Mouse (Mus musculus): ENCODE measurements around the gene Creld2.
A peak's percentile ranks its signal among the peaks of the same experiment; 100 is the strongest.

The Creld2 gene

GRCm38 (mm10) chr15:88854969-88855830 is 35.8 kb downstream of the Creld2 start:
- no peak for DNase-seq

GRCm38 (mm10) chr15:88855896-88856417 is 36.5 kb downstream of the Creld2 start:
- no peak for DNase-seq

GRCm38 (mm10) chr15:88856613-88857012 is 37.2 kb downstream of the Creld2 start:
- DNase-seq, result no peak

- no peak for DNase-seq
Measured at GRCm38 (mm10) chr15:88857361-88857760, 37.9 kb downstream of the Creld2 start.

GRCm38 (mm10) chr15:88858141-88858541 is 38.7 kb downstream of the Creld2 start:
- no peak for DNase-seq

GRCm38 (mm10) chr15:88858707-88859106 is 39.3 kb downstream of the Creld2 start:
- no peak for DNase-seq

- DNase-seq, result no peak
Measured at GRCm38 (mm10) chr15:88859206-88859970, 39.9 kb downstream of the Creld2 start.

- DNase-seq, result no peak
Measured at GRCm38 (mm10) chr15:88860781-88861180, 41.3 kb downstream of the Creld2 start.

- DNase-seq, result peak; percentile 97
Measured at GRCm38 (mm10) chr15:88861772-88862622, 42.6 kb downstream of the Creld2 start, which contains the start of gene Pim3. TSS of gene Pim3 (plus strand) at chr15:88862186.

GRCm38 (mm10) chr15:88862881-88863694 is 43.6 kb downstream of the Creld2 start:
- DNase-seq, result peak; percentile 66

- peak; percentile 92 for DNase-seq
Measured at GRCm38 (mm10) chr15:88863695-88864231, 44.3 kb downstream of the Creld2 start.

- DNase-seq, result no peak
Measured at GRCm38 (mm10) chr15:88864270-88865030, 45.0 kb downstream of the Creld2 start.

- DNase-seq, result no peak
Measured at GRCm38 (mm10) chr15:88865061-88865460, 45.6 kb downstream of the Creld2 start.

GRCm38 (mm10) chr15:88865888-88866695 is 46.6 kb downstream of the Creld2 start:
- no peak for DNase-seq

GRCm38 (mm10) chr15:88866934-88867356 is 47.5 kb downstream of the Creld2 start:
- no peak for DNase-seq

GRCm38 (mm10) chr15:88867368-88868023 is 48.0 kb downstream of the Creld2 start:
- no peak for DNase-seq

GRCm38 (mm10) chr15:88868024-88868742 is 48.7 kb downstream of the Creld2 start:
- no peak for DNase-seq

GRCm38 (mm10) chr15:88870418-88871185 is 51.2 kb downstream of the Creld2 start:
- DNase-seq, result no peak
